Mouse (Mus musculus) hindbrain, embryonic 10.5 days (tissue): ENCODE data around the gene Sprr2k. TPM values are rescaled to one million over a fixed set of nuclear protein-coding genes. Genes with fewer than 3 reads are reported as not detected.
"Not testable (repeated sequence)": the region's sequence is repeated elsewhere in the genome, so short reads cannot be mapped to it uniquely, and the experiment has no call there.

Experiments used
- DNase-seq: peaks from one replicate; pipeline ENCODE4 v3.0.0-alpha.2; 2017; ENCODE audit warnings: low spot score
- H3K27ac ChIP-seq: fragments of 300-500 bp; sonication (generic); 2 replicates; pipeline ENCODE4 v1.5.1; 2016; ENCODE audit warnings: mild to moderate bottlenecking, moderate library complexity
- H3K27me3 ChIP-seq: fragments of 300-500 bp; sonication (generic); 2 replicates; pipeline ENCODE4 v1.6.1; 2016; ENCODE audit warnings: mild to moderate bottlenecking; ENCODE audit not compliant: poor library complexity, insufficient read depth, severe bottlenecking
- H3K36me3 ChIP-seq: fragments of 300-500 bp; sonication (generic); 2 replicates; pipeline ENCODE4 v1.6.1; 2016; ENCODE audit warnings: mild to moderate bottlenecking, moderate library complexity
- H3K4me1 ChIP-seq: fragments of 300-500 bp; sonication (generic); replicated peaks from 2 replicates; pipeline ENCODE4 v1.6.1; 2016; ENCODE audit warnings: mild to moderate bottlenecking
- H3K4me3 ChIP-seq: fragments of 300-500 bp; sonication (generic); 2 replicates; pipeline ENCODE4 v1.5.1; 2016; ENCODE audit warnings: mild to moderate bottlenecking, moderate library complexity
- H3K9me3 ChIP-seq: fragments of 300-500 bp; sonication (generic); 2 replicates; pipeline ENCODE4 v1.6.1; 2016; ENCODE audit warnings: mild to moderate bottlenecking, moderate library complexity
- WGBS: fragments of 180-500 bp; shearing (Covaris S2); methylation state at CpG from one replicate; pipeline ENCODE4 v1.1.7; 2016; 5-methylcytosine and 5-hydroxymethylcytosine counted together
- polyA plus RNA-seq: library from polyadenylated mRNA; unstranded; fragments of >200 nt; fragmentation: Nextera tagmentation; extraction: Ambion mirVana; gene quantifications from 2 replicates; pipeline ENCODE4 v1.2.1, GENCODE M21; 2016

Sprr2k gene
- polyA plus RNA-seq: not detected in 2 replicates

DNA sequence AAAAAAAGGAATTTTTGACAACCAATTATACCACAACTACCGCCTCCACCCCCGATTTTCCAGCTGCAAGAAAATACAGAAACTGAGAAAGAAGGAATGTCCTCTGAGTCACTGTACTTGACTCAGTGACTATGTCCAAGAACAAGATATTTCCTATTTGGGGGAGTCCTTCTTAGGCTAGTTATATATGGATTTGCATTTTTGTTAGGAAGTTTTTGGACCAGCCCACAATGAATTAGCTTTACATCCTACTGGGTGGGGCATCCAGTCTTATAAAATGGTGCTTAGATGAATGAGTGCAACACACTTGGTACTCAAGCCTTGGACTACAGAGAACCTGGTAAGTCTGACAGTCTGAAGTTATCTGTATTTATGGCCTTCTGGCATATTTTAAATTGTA is at the start of gene Sprr2k:
Gene Sprr2k (plus strand): TSS at position 301 of the 400 bp plus-strand sequence.
- Histone ChIP-seq H3K36me3 (no peaks in the 10 kb centered on the region), H3K9me3 (no peaks in the 10 kb centered on the region), H3K4me3 (no peak within 1 kb of the TSS), H3K27me3 (no peaks in the 10 kb centered on the region), H3K4me1 (no peaks in the 10 kb centered on the region), H3K27ac (no peak within 1 kb of the TSS)
- WGBS: 82% methylated on average over 2 of the region's 2 CpGs
- DNase-seq: no peak

DNA sequence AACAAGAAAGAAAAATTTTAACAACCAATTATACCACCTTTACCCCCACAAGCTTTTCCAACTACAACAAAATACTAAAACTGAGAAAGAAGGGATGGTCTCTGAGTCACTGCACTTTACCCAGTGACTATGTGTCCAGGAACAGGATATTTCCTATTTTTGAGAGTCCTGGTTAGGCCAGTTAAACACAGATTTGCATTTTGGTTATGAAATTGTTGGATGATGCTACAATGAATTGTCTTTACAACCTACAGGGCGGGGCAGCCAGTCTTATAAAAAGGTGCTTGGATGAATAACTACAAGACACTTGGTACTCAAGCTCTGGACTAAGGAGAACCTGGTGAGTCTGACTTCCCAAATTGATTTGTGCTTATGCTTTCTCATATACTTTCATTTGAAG is 47.0 kb upstream of the Sprr2k start, which contains the start of gene Sprr2h:
Gene Sprr2h (plus strand): TSS at position 301 of the 400 bp plus-strand sequence.
- no peak for DNase-seq
- Histone ChIP-seq H3K4me3 (no peak within 1 kb of the TSS), H3K27ac (no peak within 1 kb of the TSS), H3K27me3 (no peaks in the 10 kb centered on the region), H3K9me3 (no peaks in the 10 kb centered on the region), H3K36me3 (no peaks in the 10 kb centered on the region), H3K4me1 (no peaks in the 10 kb centered on the region)
- WGBS: 80% methylated on average over 1 of the region's 1 CpGs

DNA sequence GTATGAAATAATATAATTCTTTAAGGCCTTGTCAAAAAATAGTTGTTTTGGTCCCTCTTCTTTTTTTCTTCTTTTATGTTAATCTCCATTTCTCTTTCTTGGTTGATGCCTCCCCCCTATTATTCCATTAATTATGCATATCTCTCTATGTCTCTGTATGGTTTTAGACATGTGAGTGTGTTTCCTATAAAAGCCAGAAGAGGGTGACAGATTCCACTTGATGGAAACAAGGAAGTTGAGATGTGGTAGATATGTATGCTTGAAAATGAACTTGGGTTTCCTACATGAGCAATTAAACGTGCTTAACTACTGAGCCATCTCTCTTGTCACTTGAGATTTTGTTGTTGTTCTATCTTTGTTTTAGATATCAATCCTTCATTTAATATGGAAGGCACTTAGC is 38.1 kb upstream of the Sprr2k start:
- no peak for DNase-seq
- WGBS: 50% methylated on average over 1 of the region's 1 CpGs

DNA sequence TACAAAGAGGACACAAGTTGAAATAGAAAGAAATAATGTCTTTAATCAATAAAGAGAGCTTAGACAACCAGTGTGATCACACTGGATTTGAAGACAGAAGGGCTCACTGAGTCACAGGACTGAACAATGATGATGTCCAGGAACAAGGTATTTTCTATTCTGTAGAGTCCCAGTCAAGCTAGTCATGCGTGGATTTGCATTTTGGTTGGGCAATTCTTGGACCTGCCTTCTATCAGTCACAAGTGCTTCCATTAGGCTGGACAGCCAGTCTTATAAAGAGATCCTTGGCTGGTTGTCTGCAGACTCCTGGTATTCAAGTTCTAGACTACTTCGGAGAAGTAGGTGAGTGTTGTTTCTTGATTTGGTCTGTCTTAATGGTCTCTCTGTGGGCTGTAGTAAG is 24.7 kb upstream of the Sprr2k start, which contains the start of gene Sprr2i:
Gene Sprr2i (plus strand): TSS at position 301 of the 400 bp plus-strand sequence.
- H3K36me3 ChIP-seq: no peaks in the 10 kb centered on the region
- WGBS: 92% methylated on average over 2 of the region's 2 CpGs
- H3K27me3 ChIP-seq: no peaks in the 10 kb centered on the region
- H3K4me3 ChIP-seq: no peak within 1 kb of the TSS
- no peaks in the 10 kb centered on the region for H3K4me1 ChIP-seq
- H3K27ac ChIP-seq: no peak within 1 kb of the TSS
- DNase-seq: no peak
- H3K9me3 ChIP-seq: no peaks in the 10 kb centered on the region

More for the DNA sequence above, 38.1 kb upstream of the Sprr2k start:
- H3K4me3 ChIP-seq: no peak overlapping the region
- H3K9me3 ChIP-seq: no peaks in the 10 kb centered on the region
- no peaks in the 10 kb centered on the region for H3K27me3 ChIP-seq
- H3K36me3 ChIP-seq: no peaks in the 10 kb centered on the region
- H3K4me1 ChIP-seq: no peaks in the 10 kb centered on the region
- H3K27ac ChIP-seq: no peak overlapping the region

DNA sequence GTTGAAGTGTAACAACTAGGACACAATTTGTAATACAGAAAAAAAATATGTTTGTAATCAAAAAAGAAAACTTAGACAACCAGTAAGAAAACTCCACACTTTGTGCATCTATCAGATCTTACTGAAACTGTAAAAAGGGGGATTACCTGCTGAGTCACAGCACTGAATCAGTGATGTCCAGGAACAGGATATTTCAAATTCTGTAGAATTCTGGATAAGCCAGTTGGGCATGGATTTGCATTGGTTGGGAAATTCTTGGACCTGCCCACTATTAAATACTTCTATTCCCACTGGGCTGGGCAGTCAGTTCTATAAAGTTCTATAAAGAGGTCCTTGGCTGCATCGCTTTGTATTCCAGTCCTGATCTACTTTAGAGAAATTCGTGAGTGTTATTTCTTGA is 14.6 kb upstream of the Sprr2k start, which contains the start of gene Sprr2j-ps:
Gene Sprr2j-ps (plus strand): TSS at position 301 of the 400 bp plus-strand sequence.
- WGBS: 88% methylated on average over 2 of the region's 2 CpGs
- Histone ChIP-seq H3K4me3 (no peak within 1 kb of the TSS), H3K36me3 (no peaks in the 10 kb centered on the region), H3K27ac (no peak within 1 kb of the TSS), H3K4me1 (no peaks in the 10 kb centered on the region), H3K9me3 (no peaks in the 10 kb centered on the region), H3K27me3 (no peaks in the 10 kb centered on the region)
- no peak for DNase-seq

DNA sequence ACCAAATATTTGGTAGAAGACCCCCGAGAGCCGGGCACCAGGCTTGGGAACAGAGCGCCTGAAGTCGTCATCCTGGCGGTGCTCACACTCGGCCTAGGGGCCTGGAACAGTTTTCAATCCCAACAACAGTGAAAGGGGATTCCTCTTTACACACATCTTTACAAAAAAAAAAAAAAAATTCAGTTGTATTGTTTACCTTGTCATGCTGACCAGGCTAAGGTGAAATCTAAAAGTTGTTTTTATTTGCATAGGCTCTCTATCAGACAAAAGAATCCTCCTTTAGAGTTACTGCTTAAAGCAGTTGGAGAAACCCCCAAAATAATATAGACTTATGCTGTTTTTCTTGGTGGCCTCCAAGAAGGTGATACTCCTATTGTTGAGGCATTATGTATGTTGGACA is 3.1 kb upstream of the Sprr2k start, which contains the start of gene Gm9774:
Gene Gm9774 (minus strand): TSS at position 101 of the 400 bp plus-strand sequence.
- H3K27me3 ChIP-seq: no peaks in the 10 kb centered on the region
- WGBS: 92% methylated on average over 6 of the region's 6 CpGs
- H3K36me3 ChIP-seq: no peaks in the 10 kb centered on the region
- H3K9me3 ChIP-seq: no peaks in the 10 kb centered on the region
- H3K4me1 ChIP-seq: no peaks in the 10 kb centered on the region
- no peak within 1 kb of the TSS for H3K27ac ChIP-seq
- H3K4me3 ChIP-seq: no peak within 1 kb of the TSS
- DNase-seq: no peak

DNA sequence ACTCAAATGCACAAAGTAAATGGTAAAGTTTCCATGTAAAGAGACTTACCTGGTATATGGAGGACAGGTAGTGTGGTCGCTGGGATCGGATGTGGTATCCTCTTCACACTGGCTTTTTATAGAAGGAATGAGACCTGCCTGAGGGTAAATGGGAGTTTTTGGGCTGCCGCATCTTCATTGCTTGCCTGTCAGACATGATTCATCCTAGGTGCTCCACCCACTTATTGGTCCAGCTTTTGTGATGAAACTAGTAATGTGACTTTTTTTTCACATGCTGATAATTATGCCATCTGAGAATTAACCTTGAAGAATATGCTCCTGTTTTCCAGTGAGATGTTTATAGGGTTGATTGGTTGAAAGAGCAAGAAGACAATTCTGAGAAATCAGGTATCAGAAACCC is 6.3 kb downstream of the Sprr2k start, which contains the start of gene Sprr1b:
Gene Sprr1b (minus strand): TSS at position 101 of the 400 bp plus-strand sequence.
- Histone ChIP-seq H3K27me3 (no peaks in the 10 kb centered on the region), H3K27ac (no peak within 1 kb of the TSS), H3K9me3 (no peaks in the 10 kb centered on the region), H3K4me3 (no peak within 1 kb of the TSS), H3K4me1 (no peaks in the 10 kb centered on the region), H3K36me3 (no peaks in the 10 kb centered on the region)
- WGBS: 94% methylated on average over 3 of the region's 3 CpGs
- DNase-seq: no peak

DNA sequence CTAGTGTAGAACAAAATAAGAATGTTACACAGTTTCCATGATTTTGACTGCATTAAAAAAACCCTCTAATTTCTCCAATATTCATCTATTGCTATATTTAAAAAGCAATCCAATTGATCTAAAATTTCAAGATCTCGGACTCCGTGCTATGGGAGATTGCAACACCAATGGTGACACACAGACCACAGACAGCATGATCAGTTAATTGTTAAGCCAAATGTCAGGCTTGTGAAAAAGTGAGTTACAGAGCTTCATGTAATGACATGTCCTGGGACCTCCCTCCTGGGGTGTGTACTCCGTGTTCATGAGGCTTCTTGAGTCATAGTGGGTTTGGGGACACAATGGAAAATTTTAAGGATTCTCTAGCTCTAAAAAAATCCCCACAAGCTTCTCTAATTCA is 7.8 kb downstream of the Sprr2k start:
- Histone ChIP-seq H3K27me3 (no peaks in the 10 kb centered on the region), H3K9me3 (no peaks in the 10 kb centered on the region), H3K4me3 (no peak overlapping the region), H3K27ac (no peak overlapping the region), H3K4me1 (no peaks in the 10 kb centered on the region), H3K36me3 (no peaks in the 10 kb centered on the region)
- DNase-seq: no peak
- WGBS: 91% methylated on average over 3 of the region's 3 CpGs

DNA sequence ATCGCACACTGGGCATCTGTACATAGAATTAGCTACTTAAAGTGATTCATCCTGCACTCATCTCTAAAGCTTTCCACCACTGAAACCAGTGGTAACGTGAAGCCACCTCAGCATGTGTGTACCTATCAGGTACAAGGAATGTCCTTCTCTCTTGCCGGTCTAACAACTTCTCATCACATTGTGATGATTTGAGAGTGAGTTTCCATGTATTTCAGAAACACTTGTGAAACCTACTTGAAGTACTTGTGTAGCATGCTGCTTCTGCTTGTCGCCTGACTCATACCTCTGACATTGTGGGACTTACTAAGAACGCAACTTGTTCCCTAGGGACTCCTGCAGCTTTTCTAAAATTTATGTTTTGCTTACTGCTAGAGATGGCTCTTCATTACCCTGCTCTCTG is 22.8 kb downstream of the Sprr2k start:
- no peak for DNase-seq
- 87% methylated on average over 5 of the region's 5 CpGs for WGBS
- no peaks in the 10 kb centered on the region for H3K36me3 ChIP-seq
- H3K4me3 ChIP-seq: no peak overlapping the region
- no peak overlapping the region for H3K27ac ChIP-seq
- no peaks in the 10 kb centered on the region for H3K9me3 ChIP-seq
- no peaks in the 10 kb centered on the region for H3K4me1 ChIP-seq
- no peaks in the 10 kb centered on the region for H3K27me3 ChIP-seq

DNA sequence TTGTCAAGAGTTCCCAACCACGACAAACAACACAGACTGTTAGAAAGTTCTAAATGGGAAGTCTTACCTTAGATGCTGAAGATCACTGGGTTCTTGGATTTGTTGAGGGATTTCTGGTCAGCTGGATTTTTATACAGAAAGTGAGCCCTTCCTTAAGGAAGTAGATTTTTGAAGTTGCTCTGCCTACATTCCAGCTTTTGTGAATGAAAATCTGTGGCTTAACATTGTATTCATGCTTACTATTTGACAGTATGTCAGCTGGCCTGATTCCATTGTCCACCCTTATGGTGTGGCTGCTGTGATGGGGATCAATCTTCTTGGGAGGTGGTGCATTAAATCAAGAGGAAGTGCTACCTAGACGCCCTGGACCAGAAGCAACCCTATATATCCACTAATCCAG is 26.2 kb downstream of the Sprr2k start, which contains the start of gene Sprr3:
Gene Sprr3 (minus strand): TSS at position 101 of the 400 bp plus-strand sequence.
- WGBS: 68% methylated on average over 2 of the region's 2 CpGs
- H3K9me3 ChIP-seq: no peaks in the 10 kb centered on the region
- DNase-seq: no peak

DNA sequence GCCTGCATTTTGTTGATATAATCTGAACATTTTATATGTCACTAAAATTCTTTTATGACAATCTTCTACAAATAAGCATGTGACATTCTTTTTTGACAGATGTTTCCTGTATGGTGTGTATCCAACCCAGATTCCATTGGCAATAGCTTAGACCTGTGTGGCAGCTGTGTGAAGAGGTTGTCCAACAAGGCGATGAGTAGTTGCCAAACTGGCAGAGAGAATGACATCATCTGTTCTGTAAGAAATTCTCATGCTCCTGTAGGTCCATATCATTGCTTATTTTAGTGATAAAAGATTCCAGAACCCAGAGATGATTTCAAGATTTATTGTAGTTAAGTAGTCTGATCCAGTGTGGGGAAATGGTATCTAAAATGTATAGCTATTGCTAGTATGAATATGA is 34.2 kb downstream of the Sprr2k start:
- no peak for DNase-seq
- H3K4me1 ChIP-seq: no peaks in the 10 kb centered on the region
- H3K9me3 ChIP-seq: no peaks in the 10 kb centered on the region
- no peak overlapping the region for H3K27ac ChIP-seq
- H3K36me3 ChIP-seq: no peaks in the 10 kb centered on the region
- 92% methylated on average over 1 of the region's 1 CpGs for WGBS
- no peak overlapping the region for H3K4me3 ChIP-seq
- H3K27me3 ChIP-seq: no peaks in the 10 kb centered on the region

More for the DNA sequence above, 26.2 kb downstream of the Sprr2k start, which contains the start of gene Sprr3:
- Histone ChIP-seq H3K4me1 (no peaks in the 10 kb centered on the region), H3K27me3 (no peaks in the 10 kb centered on the region), H3K36me3 (no peaks in the 10 kb centered on the region), H3K4me3 (no peak within 1 kb of the TSS), H3K27ac (no peak within 1 kb of the TSS)

DNA sequence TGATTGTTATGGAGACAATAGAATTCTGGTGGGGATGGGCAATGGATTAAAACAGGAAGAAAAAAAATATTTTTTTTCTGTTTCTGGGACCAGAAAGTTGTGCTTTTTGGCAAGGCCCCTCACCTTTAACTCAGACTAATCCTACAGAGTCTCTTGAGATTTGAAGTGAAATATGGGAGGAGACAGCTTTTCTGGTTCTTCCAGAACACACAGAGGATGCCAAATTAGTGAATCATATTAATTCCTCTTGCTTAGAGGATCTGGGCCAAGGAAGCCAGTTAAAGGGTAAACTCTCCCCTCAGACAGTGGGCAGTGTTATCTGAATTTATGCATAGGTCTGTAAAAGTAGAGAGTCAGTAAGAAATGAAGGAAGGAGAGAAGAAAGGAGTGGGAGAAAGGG is 35.0 kb downstream of the Sprr2k start:
- Histone ChIP-seq H3K9me3 (no peaks in the 10 kb centered on the region), H3K27ac (no peak overlapping the region), H3K27me3 (no peaks in the 10 kb centered on the region), H3K4me1 (no peaks in the 10 kb centered on the region), H3K36me3 (no peaks in the 10 kb centered on the region), H3K4me3 (no peak overlapping the region)
- no peak for DNase-seq

DNA sequence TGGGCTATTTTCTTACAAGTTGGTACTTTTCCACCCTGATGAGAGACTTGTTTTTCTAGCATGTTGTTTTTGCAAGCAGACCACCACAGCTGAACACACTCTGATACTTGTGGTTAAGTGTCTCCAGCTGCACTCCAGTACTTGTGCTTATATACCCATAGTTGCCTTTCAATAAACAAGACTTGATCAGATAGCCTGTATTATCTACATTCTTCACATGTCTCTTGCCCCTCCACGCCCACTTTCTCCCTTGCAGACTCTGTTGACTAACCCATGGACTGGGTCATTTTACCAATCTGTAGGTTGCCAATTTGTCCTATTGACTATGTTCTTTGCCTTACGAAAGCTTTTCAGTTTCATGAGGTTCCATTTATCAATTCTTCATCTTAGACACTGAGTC is 37.7 kb downstream of the Sprr2k start:
- no peak for DNase-seq
- no peaks in the 10 kb centered on the region for H3K27me3 ChIP-seq
- H3K4me3 ChIP-seq: no peak overlapping the region
- H3K9me3 ChIP-seq: no peaks in the 10 kb centered on the region
- WGBS: 85% methylated on average over 2 of the region's 2 CpGs
- H3K27ac ChIP-seq: no peak overlapping the region
- no peaks in the 10 kb centered on the region for H3K4me1 ChIP-seq
- no peaks in the 10 kb centered on the region for H3K36me3 ChIP-seq

DNA sequence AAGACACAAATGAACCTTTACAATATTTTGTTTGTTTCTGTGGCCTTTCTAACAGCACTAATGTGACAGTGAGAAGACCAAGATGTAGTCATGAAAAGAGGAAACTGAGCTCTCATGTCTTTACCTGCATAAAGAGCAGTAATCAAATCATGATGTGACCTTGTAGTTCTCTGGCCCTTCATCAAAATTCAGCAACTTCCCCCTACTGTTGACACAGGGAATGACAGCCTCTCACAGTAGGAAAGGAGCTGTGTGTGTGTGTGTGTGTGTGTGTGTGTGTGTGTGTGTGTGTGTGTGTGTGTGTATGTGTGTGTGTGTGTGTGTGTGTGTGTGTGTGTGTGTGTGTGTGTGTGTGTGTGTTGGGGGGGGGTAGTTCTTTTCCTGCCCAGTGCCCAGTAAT is 48.9 kb downstream of the Sprr2k start:
- H3K9me3 ChIP-seq, H3K4me1 ChIP-seq, H3K27ac ChIP-seq, H3K27me3 ChIP-seq, H3K4me3 ChIP-seq, H3K36me3 ChIP-seq, DNase-seq: not testable (repeated sequence)
